Mouse (Mus musculus) bone marrow, adult 2 months (tissue): ENCODE data around the gene Nup210l. TPM values are rescaled to one million over a fixed set of nuclear protein-coding genes. Genes with fewer than 3 reads are reported as not detected.

Experiments
- H3K27ac ChIP-seq: fragments of 200-500 bp; 2 replicates; pipeline ENCODE4 v1.5.1; 2012; ENCODE audit warnings: low read depth, mild to moderate bottlenecking, control low read depth, inconsistent platforms, low read length; ENCODE audit not compliant: control insufficient read depth, poor library complexity, insufficient read depth
- H3K4me1 ChIP-seq: fragments of 200-500 bp; 2 replicates; pipeline ENCODE4 v1.6.1; 2011; ENCODE audit warnings: low read length; ENCODE audit not compliant: control insufficient read depth, insufficient read depth
- H3K4me3 ChIP-seq: fragments of 200-500 bp; replicated peaks from 2 replicates; pipeline ENCODE3; 2011; ENCODE audit warnings: mild to moderate bottlenecking, low read depth, low read length, control low read depth; ENCODE audit not compliant: control insufficient read depth
- CTCF ChIP-seq: fragments of 200-500 bp; IDR thresholded peaks from 2 replicates; pipeline ENCODE4 v1.5.1; 2011; ENCODE audit warnings: low read length, control low read depth; ENCODE audit not compliant: control insufficient read depth, insufficient read depth
- POLR2A ChIP-seq: fragments of 200-500 bp; IDR thresholded peaks from 2 replicates; pipeline ENCODE4 v1.6.1; 2011; ENCODE audit warnings: low read depth, mild to moderate bottlenecking, control low read depth, low read length, borderline replicate concordance; ENCODE audit not compliant: control insufficient read depth
- WGBS: fragments of 180-500 bp; shearing (Covaris S2); methylation state at CpG from one replicate; pipeline ENCODE4 v1.1.7; 2018; 5-methylcytosine and 5-hydroxymethylcytosine counted together
- polyA plus RNA-seq: library from polyadenylated mRNA; stranded (reverse); fragments of >200 nt; gene quantifications from 2 replicates; pipeline ENCODE4 v1.2.4, GENCODE M21; 2011; ENCODE audit warnings: low replicate concordance; ENCODE audit not compliant: missing spikeins, insufficient read depth, insufficient read length

Gene Nup210l
- polyA plus RNA-seq, 1 experiment = 1.5 TPM

GRCm38 (mm10) chr3:90133331-90133730 lies 29.4 kb downstream of the Nup210l start:
- TF ChIP-seq POLR2A (no peak), CTCF (no peak)
- Histone ChIP-seq H3K4me1 (no peaks in the 10 kb centered on the region), H3K4me3 (no peak overlapping the region), H3K27ac (no peak overlapping the region)
- WGBS = 85% methylated on average over 1 of the region's 1 CpGs

- no peak overlapping the region for H3K27ac ChIP-seq
- TF ChIP-seq POLR2A (no peak), CTCF (no peak)
- no peak overlapping the region for H3K4me3 ChIP-seq
- H3K4me1 ChIP-seq = no peaks in the 10 kb centered on the region
- WGBS = 82% methylated on average over 3 of the region's 3 CpGs
Observed at GRCm38 (mm10) chr3:90134483-90134882, 30.6 kb downstream of the Nup210l start.

GRCm38 (mm10) chr3:90134993-90135392 lies 31.1 kb downstream of the Nup210l start:
- TF ChIP-seq CTCF = no peak
- no peak for TF ChIP-seq POLR2A
- Histone ChIP-seq H3K4me1 (no peaks in the 10 kb centered on the region), H3K27ac (no peak overlapping the region), H3K4me3 (no peak overlapping the region)
- WGBS = 83% methylated on average over 5 of the region's 5 CpGs

- 60% methylated on average over 13 of the region's 13 CpGs for WGBS
- no peaks in the 10 kb centered on the region for H3K4me1 ChIP-seq
- H3K27ac ChIP-seq = no peak overlapping the region
- H3K4me3 ChIP-seq = no peak overlapping the region
- TF ChIP-seq CTCF = no peak
- no peak for TF ChIP-seq POLR2A
Observed at GRCm38 (mm10) chr3:90136660-90137059, 32.7 kb downstream of the Nup210l start.

GRCm38 (mm10) chr3:90137606-90138005 lies 33.7 kb downstream of the Nup210l start:
- WGBS = 50% methylated on average over 1 of the region's 1 CpGs
- TF ChIP-seq CTCF (no peak), POLR2A (no peak)
- H3K4me3 ChIP-seq = no peak overlapping the region
- H3K27ac ChIP-seq = no peak overlapping the region
- no peaks in the 10 kb centered on the region for H3K4me1 ChIP-seq

DNA sequence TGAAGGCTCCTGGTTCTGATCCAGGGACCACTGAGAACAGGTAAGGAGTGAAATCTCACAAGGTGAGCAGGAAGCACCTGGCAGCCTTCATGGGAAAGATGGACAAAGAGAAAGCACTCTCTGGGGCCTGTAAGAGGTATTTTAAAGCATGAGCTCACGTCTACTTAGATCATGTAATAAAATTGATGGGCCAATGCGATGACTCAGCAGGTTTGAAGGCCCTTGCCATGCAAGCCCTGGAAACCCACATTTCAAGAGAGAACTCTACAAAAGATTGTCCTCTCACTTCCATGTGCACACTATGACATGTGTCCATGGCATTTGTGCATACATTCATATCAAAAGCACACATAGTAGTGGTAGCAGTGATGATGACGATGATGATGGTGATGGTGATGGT lies 36.0 kb downstream of the Nup210l start:
- 78% methylated on average over 3 of the region's 3 CpGs for WGBS
- H3K27ac ChIP-seq = no peak overlapping the region
- no peak overlapping the region for H3K4me3 ChIP-seq
- H3K4me1 ChIP-seq = no peaks in the 10 kb centered on the region
- TF ChIP-seq CTCF (no peak), POLR2A (no peak)

GRCm38 (mm10) chr3:90145461-90145860 lies 41.5 kb downstream of the Nup210l start:
- H3K4me1 ChIP-seq = no peaks in the 10 kb centered on the region
- no peak overlapping the region for H3K27ac ChIP-seq
- no peak for TF ChIP-seq POLR2A
- TF ChIP-seq CTCF = no peak
- WGBS = 58% methylated on average over 3 of the region's 3 CpGs
- H3K4me3 ChIP-seq = no peak overlapping the region

GRCm38 (mm10) chr3:90146651-90147050 lies 42.7 kb downstream of the Nup210l start:
- WGBS = 83% methylated on average over 1 of the region's 1 CpGs
- no peaks in the 10 kb centered on the region for H3K4me1 ChIP-seq
- TF ChIP-seq CTCF (no peak), POLR2A (no peak)
- no peak overlapping the region for H3K4me3 ChIP-seq
- H3K27ac ChIP-seq = no peak overlapping the region

DNA sequence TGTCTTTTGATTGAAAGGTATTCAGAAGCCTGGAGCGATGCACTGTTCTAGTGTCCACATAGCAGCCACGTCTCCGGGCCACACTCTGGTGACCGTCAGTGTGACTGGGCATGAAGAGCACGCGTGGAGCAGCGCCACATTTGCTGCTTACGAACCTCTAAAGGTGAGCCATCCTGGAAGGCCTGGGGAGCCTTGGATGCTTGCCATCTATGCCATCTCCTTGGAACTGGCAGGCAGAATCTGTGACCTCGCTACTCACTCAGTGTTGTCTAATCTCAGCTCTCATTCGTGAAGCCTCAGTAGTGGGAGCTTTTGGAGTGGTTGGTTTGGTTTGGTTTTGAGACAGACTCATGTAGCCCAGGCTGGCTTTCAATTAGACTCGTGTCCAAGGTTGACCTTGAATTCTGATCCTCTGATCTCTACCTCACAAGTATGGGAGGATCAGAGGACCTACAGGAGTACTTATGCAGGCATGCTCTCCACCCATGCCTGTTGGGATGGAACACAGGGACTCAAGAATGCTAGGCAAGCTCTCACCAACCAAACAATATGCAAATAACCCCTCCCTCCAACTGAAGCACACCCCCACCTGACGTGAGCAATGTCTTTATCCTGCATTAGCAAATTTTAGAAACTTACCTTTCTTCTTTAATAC lies 47.3 kb downstream of the Nup210l start:
- 91% methylated on average over 12 of the region's 12 CpGs for WGBS
- H3K27ac ChIP-seq = no peak overlapping the region
- no peak overlapping the region for H3K4me3 ChIP-seq
- no peaks in the 10 kb centered on the region; the same call in 1 of the 2 replicates for H3K4me1 ChIP-seq
- TF ChIP-seq POLR2A = no peak
- no peak for TF ChIP-seq CTCF
